Mouse (Mus musculus) layer of hippocampus, adult 18-20 months (tissue): Measurements from ENCODE around the gene Lipc. TPM values are rescaled to one million over a fixed set of nuclear protein-coding genes. Genes with fewer than 3 reads are reported as not detected.

Experiments used
- DNase-seq, 2 experiments: peaks; one replicate each; pipeline ENCODE4 v3.0.0; 2022; ENCODE audit warnings: low spot score in 2 of 2
- total RNA-seq, 2 experiments: library from RNA; stranded (reverse); gene quantifications; 2 replicates each; pipeline ENCODE4 v1.2.3; 2021

Gene Lipc
- total RNA-seq, 2 experiments from 2014 or later = 0.17 to 0.25 TPM

- DNase-seq = no peak
These were observed 122.1 kb downstream of the Lipc start for GRCm38 (mm10) chr9:70829784-70830488.

- no peak for DNase-seq
These were observed 124.1 kb downstream of the Lipc start for GRCm38 (mm10) chr9:70827911-70828310.

GRCm38 (mm10) chr9:70824103-70824502, 127.9 kb downstream of the Lipc start:
- no peak for DNase-seq

- no peak for DNase-seq
These were observed 133.3 kb downstream of the Lipc start for GRCm38 (mm10) chr9:70818739-70819138.

- no peak for DNase-seq
These were observed 134.6 kb downstream of the Lipc start for GRCm38 (mm10) chr9:70817396-70817795.

GRCm38 (mm10) chr9:70816701-70817305, 135.2 kb downstream of the Lipc start:
- DNase-seq = peak; percentile 40 to 76

- DNase-seq = no peak
These were observed 139.5 kb downstream of the Lipc start for GRCm38 (mm10) chr9:70812551-70812950.

- DNase-seq = peak in 1 of 2 experiments; percentile 24
These were observed 144.3 kb downstream of the Lipc start for GRCm38 (mm10) chr9:70807714-70808113.

- no peak for DNase-seq
These were observed 146.0 kb downstream of the Lipc start for GRCm38 (mm10) chr9:70806069-70806468.

- DNase-seq = no peak
These were observed 149.2 kb downstream of the Lipc start for GRCm38 (mm10) chr9:70802816-70803215.

GRCm38 (mm10) chr9:70801761-70802160, 150.3 kb downstream of the Lipc start:
- DNase-seq = no peak

GRCm38 (mm10) chr9:70800588-70801315, 151.3 kb downstream of the Lipc start:
- DNase-seq = no peak

- DNase-seq = no peak
These were observed 156.6 kb downstream of the Lipc start for GRCm38 (mm10) chr9:70795439-70795757.

- no peak for DNase-seq
These were observed 157.2 kb downstream of the Lipc start for GRCm38 (mm10) chr9:70794643-70795438.

- DNase-seq = no peak
These were observed 161.4 kb downstream of the Lipc start for GRCm38 (mm10) chr9:70790621-70791020.

- no peak for DNase-seq
These were observed 163.3 kb downstream of the Lipc start for GRCm38 (mm10) chr9:70788705-70789104.

GRCm38 (mm10) chr9:70782191-70782590, 169.8 kb downstream of the Lipc start:
- no peak for DNase-seq

GRCm38 (mm10) chr9:70775517-70775916, 176.5 kb downstream of the Lipc start:
- no peak for DNase-seq

- DNase-seq = no peak
These were observed 191.1 kb downstream of the Lipc start for GRCm38 (mm10) chr9:70760974-70761373.

GRCm38 (mm10) chr9:70751504-70752222, 200.4 kb downstream of the Lipc start:
- DNase-seq = no peak
